Mouse (Mus musculus) kidney, adult 10 weeks (tissue): ENCODE data around the gene Gabpb2. TPM values are rescaled to one million over a fixed set of nuclear protein-coding genes. Genes with fewer than 3 reads are reported as not detected.

Source experiments
- polyA plus RNA-seq: library from polyadenylated mRNA; stranded (reverse); fragments of 350-450 nt; fragmentation: Illumina TruSeq; extraction: RNeasy Lipid Tissue Mini Kit (QIAGEN cat#74804); gene quantifications from one replicate; pipeline ENCODE4 v1.2.3, GENCODE M21; 2014; ENCODE audit warnings: low read depth, low replicate concordance

Gene Gabpb2
- polyA plus RNA-seq = 22.5 TPM

DNA sequence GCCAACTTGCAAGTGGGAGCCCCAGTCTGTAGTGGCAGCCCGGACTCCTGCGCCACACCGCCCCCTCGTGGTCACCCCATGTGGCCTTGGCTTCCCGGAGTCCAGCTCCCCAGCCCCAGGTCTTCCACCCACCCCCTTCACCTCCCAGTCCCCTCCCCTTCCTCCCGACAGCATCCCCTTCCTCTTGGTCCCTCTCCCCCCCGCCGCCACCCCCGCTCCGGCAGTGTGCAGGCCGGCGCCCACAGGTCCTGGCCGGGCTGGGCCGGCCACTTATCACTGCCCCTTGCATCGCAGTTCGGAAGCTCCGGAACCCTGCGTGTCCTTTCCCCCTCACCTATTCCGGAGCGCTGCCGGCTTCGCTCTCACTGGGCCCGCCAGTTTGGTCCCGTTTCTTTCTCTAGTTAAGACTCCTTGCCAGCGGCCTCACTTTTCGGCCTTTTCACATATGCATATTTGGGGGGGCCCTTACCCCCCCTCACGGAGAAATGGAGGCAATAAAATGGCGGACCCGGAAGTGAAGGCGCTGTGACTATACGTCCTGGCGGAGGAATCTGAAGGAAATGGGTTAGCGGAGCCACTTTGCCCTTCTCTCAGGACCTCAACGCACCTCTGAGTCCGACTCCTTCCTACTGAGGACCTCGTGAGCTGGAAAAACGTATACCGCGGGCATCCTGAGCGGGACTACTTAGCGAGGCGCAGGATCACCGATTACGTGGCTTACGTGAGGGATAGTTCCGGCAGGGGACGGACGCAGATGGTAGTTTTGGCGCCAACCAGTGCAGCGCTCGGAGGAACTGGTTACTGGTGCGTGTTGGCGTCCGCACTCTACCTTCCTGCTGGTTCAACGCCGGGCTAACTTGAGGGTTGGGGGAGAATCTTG lies at the start of gene Gabpb2:
Gabpb2 (minus strand) TSS at position 662 of the 880 bp plus-strand sequence.

DNA sequence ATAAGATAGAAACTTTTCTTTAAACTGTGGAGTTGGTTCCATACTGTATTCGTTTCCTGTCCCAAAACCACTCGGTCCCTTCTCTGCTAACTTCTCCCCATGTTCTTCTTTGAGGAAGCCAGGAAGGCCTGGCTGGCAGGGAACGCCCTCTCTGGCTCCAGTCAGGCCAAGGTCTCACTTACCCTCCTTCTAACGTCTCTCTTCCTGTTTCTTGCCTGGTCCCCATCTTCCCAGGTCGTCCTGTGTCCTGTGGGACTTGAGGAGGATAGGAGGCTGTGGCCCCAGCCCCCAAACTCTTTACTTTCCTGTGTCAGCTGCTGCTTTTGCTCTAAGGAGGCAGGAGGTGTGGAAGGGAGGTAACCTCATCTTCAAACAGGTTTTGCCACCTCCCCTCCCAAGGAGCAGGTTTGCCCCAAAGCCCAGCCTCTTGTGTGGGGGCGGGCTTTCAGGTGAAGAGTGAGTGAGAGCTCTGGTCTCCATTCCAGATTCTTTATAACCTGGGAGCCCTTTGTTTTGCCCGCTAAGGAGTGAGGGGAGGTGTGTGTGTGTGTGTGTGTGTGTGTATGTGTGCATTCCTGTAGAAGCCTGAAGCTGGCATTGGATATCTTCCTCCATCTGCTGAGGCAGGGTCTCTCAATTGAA lies 33.2 kb upstream of the Gabpb2 start, which contains the start of gene Bnipl:
Bnipl (minus strand) TSS at position 411 of the 642 bp plus-strand sequence.

DNA sequence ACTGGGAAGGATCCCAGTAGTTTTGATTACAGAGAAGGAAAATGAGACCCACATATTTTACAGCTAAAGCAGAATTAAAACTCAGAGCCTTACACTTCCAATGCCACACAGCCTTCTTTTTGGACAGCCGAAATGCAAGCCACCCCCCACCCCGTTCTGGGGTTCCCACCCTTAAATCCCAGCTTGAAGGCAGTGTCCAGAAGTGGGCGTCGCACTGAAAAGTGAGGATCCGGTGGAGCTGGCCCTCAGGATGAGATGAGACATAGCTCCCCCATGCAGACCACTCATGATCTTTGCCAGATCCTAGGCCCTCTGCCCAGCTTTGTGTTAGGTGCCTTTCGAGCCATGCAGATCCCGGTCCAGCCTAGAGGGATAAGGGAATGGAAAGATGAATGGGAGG lies 23.8 kb upstream of the Gabpb2 start, which contains the start of gene Gm128:
Gm128 (minus strand) TSS at position 101 of the 400 bp plus-strand sequence.

DNA sequence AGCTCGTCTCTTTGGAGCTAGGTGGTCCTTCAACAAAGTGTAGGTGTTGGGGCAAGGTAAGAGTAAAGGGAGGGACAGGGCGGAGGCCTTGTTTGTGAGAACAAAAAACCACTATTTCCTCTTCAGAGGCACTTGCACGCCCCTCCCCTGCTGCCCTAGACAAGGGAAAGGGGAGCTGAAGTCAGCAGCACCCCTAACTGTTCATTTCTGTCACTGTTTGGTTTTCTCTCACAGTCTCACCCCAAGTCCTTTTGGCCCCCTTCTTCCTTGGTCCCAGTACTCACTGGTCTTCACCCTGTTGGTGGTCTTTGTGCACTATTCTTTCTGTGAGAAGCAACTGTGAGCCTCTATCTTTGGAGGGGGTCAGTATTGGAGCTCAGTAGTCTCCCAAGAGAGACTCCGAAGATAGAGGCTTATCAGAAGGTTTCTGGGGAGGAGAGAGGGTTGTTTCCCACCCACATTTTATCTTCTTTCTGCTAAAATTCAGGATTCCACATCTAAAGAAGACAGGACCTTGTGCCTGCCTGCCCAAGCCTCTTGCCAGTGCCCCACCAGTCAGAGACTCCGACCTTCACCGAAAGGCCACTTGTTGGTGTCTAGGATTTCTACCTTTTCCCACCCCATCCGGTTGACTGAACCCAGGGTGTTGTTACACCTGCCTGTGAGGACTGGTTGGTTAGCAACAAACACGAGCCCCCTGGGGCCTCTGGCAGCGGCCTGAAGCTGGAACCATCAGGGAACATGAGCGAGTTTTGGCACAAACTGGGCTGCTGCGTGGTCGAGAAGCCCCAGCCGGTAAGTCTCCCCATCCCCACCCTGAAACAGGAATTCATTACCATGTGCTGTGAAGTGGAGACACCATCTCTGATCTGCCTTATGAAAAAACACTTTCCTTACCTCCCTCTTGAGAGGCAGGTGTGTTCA lies 13.8 kb upstream of the Gabpb2 start, which contains the start of gene Mllt11:
Mllt11 (minus strand) TSS at position 874 of the 924 bp plus-strand sequence.

DNA sequence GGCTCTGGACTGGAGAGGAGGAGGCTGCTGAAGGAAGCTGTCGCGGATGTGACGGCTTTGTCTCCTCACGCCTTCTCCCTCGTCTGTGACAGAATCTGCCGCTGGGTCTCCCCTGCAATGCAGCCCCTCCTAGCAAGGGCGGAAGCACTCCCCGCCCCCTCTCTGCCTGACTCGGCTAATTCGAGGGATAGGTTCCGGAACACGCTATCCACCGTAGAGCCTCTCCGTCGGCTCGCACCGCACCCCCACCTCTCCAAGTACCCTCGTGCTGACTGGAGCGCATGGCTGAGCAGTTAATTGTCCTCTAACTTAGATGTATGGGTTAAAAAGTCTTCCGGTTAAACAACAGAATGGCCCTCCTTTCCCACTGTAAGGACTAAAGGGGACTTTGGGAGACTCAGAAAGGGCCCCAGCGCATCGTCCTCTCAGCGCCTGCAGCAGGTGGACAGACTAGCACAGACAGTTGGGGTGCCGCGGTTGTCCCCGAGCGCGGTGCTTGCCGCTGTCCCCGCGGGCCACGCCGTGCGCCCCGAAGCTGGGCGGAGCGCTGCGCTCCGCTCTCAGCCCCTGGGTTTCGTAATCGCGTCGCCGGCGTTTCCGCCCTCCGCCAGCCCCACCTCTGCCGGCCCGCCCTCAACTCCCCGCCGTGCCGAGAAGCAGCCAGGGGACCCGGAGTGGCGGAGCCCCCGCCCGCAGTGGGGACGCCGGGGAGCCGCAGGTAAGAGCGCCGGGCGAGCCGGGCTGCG lies 10.6 kb upstream of the Gabpb2 start, which contains the start of gene Cdc42se1:
Cdc42se1 (plus strand) TSS at position 585 of the 746 bp plus-strand sequence.

DNA sequence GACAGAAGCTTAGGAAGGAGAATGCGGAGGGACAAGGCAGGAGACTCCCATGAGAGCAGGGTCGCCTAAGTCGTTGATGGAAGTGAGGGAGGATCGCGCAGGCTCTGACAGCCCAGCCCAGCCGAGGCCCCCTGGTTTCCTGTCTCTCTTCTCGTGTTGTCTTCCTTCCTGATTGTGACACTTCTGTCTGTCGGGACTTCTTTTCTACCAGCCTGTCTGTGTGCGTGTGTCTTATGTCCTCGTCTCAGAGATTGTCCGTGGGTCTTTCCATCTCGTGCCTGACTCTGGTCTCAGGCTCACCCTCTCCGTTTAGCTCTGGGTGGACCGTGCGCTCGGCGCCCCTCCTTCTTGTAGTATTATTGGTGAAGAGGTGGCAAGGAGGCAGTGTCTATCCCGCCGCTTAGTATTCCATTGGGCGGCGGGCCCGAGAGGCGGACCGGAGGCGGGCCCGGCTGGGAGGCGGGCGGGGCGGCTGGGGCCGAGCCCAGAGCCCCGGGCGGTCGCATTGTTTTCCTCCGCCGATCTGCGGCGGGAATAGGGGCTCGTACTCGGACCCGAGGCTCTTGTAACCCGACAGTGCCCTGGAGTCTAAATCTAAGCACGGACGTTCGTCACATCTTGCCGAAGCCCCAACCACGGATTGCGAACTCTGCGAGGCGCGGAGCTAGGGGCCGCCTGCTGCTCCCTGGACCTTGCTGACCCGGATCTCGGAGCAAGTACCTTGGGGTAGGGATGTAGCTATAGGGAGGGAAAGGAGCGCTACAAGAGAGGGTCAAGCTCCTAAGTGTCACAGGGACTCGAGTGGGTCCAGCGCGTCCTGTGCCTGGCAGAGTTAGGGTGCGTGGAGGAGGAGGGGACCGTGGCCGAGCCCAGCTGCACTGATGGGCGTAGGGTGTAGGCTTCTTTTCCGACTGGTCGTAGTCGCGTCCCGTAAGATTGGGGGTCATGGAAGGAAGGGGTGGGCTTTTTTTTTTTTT lies 57.4 kb downstream of the Gabpb2 start, which contains the start of gene Sema6c:
Sema6c (plus strand) TSS at position 471 of the 977 bp plus-strand sequence.

DNA sequence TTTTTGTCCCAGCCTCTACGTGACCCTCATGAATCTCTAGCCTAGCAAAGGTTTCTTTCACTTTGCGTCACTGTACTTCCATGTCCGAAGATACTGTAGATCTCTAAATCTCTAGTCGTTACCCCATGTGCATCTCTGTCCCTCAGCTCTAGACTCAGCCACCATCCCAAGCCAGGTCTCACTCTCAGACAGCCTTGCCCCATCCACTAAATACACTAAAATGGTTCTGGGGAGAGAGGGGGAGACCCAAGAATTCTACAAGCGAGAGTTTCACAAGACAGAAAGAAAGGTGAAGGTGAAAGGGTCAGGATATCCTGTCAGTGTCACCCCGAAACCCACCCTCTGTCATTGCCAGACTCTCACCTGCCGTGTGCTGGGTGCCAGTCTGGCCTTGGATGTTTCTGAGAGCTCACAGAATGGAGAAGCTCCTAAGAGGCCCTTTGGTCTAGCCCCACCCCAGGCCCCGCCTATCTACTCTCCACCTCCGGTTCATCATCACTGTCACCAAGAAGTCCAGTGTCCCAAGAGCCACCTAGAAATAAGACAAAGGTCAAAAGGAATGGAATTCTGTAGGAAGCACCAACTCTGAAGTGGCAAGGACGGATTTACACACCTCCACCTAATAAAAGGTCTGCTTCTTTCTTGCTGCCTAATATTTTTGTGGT lies 75.6 kb downstream of the Gabpb2 start, which contains the start of gene Tnfaip8l2:
Tnfaip8l2 (minus strand) TSS at position 409 of the 665 bp plus-strand sequence.

DNA sequence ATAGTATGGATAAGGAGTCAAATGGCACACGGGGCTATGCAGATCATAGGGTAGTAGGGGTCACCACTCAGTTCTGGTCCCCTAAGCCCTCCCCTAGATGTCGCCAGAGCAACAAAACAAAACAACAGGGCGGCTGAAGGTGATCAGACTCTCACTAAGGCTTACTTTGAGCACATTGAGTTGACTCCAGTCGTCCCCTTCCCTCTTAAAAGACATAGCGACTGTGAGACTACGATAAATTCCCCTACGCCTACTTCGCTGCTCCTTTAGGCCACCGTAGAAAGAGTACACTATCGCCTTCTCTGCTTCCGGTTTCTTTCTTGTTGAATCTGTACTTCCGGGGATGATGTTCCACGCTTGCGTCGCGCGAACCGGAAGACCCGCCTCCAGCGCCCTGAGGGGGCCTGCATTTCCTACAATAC lies 84.0 kb downstream of the Gabpb2 start, which contains the start of the genes Scnm1 and Lysmd1:
Scnm1 (minus strand) TSS at position 332 of the 422 bp plus-strand sequence.
Lysmd1 (plus strand) TSS at position 409 of the 422 bp plus-strand sequence.

Other genes with a start within 250 kb of the Gabpb2 start
- 15.3 TPM for gene Pi4kb, start 243.2 kb downstream of the Gabpb2 start, polyA plus RNA-seq
- gene Zfp687, start 202.5 kb downstream of the Gabpb2 start, polyA plus RNA-seq = 4.6 TPM
- 10.2 TPM for gene Psmd4, start 175.3 kb downstream of the Gabpb2 start, polyA plus RNA-seq
- 10.8 TPM for gene Pip5k1a, start 111.0 kb downstream of the Gabpb2 start, polyA plus RNA-seq
- 6.6 TPM for gene Vps72, start 106.9 kb downstream of the Gabpb2 start, polyA plus RNA-seq
- gene Tmod4, start 93.4 kb downstream of the Gabpb2 start, polyA plus RNA-seq = not detected
- 15.0 TPM for gene Scnm1, start 83.9 kb downstream of the Gabpb2 start, polyA plus RNA-seq
- gene Lysmd1, start 83.8 kb downstream of the Gabpb2 start, polyA plus RNA-seq = 2.8 TPM
- not detected for gene Tnfaip8l2, start 75.6 kb downstream of the Gabpb2 start, polyA plus RNA-seq
- gene Sema6c, start 57.5 kb downstream of the Gabpb2 start, polyA plus RNA-seq = 0.28 TPM
- gene Cdc42se1, start 10.8 kb upstream of the Gabpb2 start, polyA plus RNA-seq = 17.8 TPM
- gene Mllt11, start 14.3 kb upstream of the Gabpb2 start, polyA plus RNA-seq = 28.7 TPM
- 0.73 TPM for gene Gm128, start 23.7 kb upstream of the Gabpb2 start, polyA plus RNA-seq
- gene Bnipl, start 33.3 kb upstream of the Gabpb2 start, polyA plus RNA-seq = not detected
- 128 TPM for gene Mindy1, start 63.4 kb upstream of the Gabpb2 start, polyA plus RNA-seq
- 11.0 TPM for gene Prune1, start 64.2 kb upstream of the Gabpb2 start, polyA plus RNA-seq
- 1.9 TPM for gene Anxa9, start 89.3 kb upstream of the Gabpb2 start, polyA plus RNA-seq
- gene Cers2, start 96.9 kb upstream of the Gabpb2 start, polyA plus RNA-seq = 217 TPM
- gene Setdb1, start 139.3 kb upstream of the Gabpb2 start, polyA plus RNA-seq = 13.2 TPM
- gene 4930558C23Rik, start 184.9 kb upstream of the Gabpb2 start, polyA plus RNA-seq = not detected
- gene Arnt, start 216.5 kb upstream of the Gabpb2 start, polyA plus RNA-seq = 32.3 TPM